Mouse (Mus musculus): ENCODE measurements around the gene Ncor2.

The Ncor2 gene

DNA sequence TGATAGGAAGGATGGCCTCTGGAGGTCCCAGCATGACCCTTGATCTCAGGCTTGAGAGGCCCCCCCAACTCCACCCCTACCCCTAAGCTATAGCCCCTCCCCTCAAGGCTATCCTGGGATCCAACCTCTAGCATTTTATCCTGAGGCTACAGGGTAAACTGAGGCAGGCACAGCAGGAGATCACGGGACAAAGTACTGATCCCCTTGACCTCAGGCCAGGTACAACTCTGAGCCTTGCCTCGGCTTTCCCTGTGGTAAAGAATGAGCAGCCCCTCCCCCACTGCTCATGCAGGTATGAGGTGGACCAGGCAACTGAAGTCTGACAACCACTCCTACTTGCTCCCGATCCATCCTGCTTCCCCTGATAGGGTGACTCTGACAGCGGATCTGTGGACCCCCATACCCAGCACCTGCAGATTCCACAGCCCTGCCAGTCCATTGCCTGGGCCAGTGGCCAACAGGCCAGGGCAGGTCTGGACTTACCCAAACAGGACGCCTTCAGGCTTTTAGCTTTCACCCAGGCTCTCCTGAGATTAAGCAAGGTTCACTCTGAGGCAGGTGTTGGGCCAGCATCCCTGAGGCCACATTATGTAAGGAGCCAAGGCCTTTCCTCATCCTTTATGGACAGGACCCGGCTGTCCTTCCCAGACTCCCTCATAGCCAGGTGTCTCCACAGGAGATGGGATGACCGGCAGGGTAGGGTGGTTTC is 11.2 kb upstream of the Ncor2 start:
- no peak for DNase-seq (ENCODE audit: low spot score)

- peak; percentile 79 for DNase-seq (ENCODE audit: low spot score)
Observed at GRCm38 (mm10) chr5:125189625-125190024, 10.6 kb upstream of the Ncor2 start.

GRCm38 (mm10) chr5:125188812-125189598 is 10.0 kb upstream of the Ncor2 start:
- no peak for DNase-seq (ENCODE audit: low spot score)

DNA sequence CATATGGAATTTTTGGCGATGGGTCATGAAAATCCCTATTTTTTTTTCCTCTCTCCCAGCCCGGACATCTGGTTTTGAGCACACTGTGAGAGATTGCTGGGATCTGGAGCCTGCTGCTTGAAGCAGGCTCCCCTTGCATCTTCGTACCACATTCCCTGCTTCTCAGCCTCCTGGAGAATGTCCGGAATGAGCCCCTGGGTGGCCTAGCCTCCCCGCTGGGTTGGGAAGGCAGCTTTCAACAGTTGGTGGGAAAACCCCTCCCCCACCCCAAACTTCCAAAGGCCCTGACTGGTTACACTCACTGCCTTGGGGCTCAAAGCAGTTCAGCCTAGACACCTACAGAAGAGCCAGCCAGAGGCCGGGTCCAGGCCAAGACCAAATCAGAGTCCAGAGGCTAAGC is 5.8 kb upstream of the Ncor2 start:
- peak; percentile 81 for DNase-seq (ENCODE audit: low spot score)

DNA sequence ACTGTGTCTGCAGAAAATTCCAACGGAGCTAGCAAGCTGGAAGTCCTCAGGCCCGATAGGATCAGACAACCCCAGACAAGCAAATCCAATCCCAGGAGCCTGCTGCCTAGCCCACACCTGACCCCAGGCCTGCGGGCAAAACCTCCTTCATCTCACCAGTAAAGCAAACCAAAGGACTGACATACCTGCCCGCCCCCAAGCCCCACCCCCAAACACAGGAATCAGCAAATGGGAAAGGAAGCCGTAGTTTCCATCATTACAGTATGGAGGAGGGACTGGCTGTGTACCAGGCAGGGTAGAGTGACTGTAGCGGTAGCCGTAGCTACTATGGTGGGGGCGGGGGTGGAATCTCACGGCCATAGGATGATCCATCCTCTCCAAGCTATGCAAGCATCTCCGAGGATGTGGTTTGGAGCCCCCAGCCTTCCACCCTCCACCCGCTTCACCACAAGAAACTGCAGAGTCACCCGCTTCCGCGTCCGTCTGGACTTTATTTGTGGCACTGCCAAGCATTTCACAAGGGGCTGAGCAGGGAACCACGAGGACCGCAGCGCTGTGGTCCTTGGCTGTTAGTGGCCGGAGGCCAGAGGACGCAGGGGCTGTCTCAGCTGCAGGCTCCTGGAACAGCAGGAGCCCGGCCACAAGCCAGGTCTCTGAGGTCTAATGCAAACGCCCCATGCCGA is 4.4 kb upstream of the Ncor2 start:
- no peak for DNase-seq (ENCODE audit: low spot score)

GRCm38 (mm10) chr5:125180630-125181263 is 1.7 kb upstream of the Ncor2 start:
- no peak for DNase-seq (ENCODE audit: low spot score)

GRCm38 (mm10) chr5:125179735-125180629 is 963 bp upstream of the Ncor2 start:
- peak; percentile 66 for DNase-seq (ENCODE audit: low spot score)

GRCm38 (mm10) chr5:125178171-125179006 is 630 bp downstream of the Ncor2 start:
- peak; percentile 70 for DNase-seq (ENCODE audit: low spot score)

GRCm38 (mm10) chr5:125177481-125178134 is 1.4 kb downstream of the Ncor2 start:
- DNase-seq (ENCODE audit: low spot score), result peak; percentile 85

GRCm38 (mm10) chr5:125176864-125177263 is 2.2 kb downstream of the Ncor2 start:
- no peak for DNase-seq (ENCODE audit: low spot score)

DNA sequence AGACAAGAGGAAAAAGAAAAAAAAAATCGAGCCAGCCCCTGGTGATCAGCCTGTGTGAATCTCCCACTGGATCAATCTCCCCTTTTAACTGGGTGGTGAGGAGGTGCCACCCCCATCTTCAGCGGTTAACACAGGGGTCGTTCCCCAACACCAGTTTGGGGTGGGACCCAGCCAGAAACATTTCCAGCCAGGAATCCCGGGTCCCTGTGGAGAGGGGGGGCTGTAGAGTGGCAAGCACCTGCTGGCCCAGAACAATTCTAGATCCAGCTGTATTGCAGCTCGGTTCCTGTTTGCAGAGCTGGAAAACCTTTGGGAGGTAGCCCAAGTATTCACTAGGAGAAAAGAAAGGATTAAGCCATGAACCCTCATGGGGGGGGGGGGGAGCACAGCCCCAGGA is 2.7 kb downstream of the Ncor2 start:
- DNase-seq (ENCODE audit: low spot score), result no peak

- DNase-seq (ENCODE audit: low spot score), result no peak
Observed at GRCm38 (mm10) chr5:125175673-125176369, 3.2 kb downstream of the Ncor2 start.

DNA sequence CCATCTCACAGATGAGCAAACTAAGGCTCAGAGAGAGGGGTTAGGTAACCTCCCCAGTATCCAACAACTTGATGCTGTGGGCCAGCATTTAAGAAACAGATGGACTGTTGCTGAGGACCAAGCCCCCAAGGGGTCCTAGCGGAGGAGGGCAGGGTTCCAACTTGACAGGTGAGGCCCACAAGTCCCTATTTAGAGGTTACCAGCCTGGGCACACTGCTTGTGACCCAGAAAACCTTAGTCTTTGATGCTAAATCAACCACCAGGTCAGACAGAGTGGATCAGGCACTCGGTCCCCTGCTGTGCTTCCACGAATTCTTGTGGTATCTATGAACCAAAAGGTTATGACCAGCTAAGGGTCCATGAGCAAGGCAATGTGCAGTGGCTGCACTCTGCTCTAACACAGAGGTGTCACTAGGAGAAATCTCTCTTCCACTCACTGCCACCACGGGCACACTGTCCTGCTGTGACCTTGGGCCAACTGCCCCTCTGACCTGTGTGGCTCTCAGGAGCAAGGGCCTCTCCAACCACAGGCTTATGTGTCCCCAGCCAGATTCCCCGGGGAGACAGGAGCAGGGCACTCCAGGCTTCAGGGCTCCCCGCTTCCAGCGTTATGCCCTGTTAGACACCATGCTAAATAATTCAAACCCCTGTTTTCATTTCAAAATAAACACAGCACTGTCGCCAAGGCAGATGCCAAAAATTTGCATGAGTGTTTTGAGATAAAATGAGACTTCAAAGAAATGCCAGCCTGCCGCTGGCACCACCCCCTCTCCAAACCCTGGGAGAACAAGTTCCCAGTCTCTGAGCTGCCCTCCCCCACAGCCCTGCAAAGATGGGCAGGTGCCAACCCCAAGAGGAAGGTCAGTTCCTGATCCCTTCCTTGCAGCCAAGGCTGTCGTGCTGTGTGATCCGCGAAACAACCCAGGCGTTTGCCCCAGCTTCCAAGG is 4.0 kb downstream of the Ncor2 start:
- no peak for DNase-seq (ENCODE audit: low spot score)

DNA sequence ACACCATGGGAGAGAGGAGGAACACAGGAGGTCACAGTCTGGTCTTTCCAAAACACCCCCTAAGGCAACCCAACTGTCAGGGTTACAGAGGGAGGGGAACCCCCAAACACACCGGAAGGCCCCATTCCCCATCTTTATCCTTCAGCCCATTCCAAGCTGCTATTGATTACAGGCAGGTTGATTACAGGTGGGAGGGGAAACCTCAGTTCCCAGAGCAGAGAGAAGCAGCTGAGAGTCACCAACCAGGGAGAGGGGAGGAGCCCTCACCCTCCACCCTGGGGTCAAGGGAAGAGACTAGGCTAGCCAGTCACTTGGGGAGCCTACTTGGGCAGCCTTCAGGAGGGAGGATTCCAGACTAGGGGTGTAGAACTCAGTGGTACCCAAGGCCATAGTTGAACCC is 5.2 kb downstream of the Ncor2 start:
- DNase-seq (ENCODE audit: low spot score), result no peak

GRCm38 (mm10) chr5:125172831-125173615 is 6.0 kb downstream of the Ncor2 start:
- no peak for DNase-seq (ENCODE audit: low spot score)

DNA sequence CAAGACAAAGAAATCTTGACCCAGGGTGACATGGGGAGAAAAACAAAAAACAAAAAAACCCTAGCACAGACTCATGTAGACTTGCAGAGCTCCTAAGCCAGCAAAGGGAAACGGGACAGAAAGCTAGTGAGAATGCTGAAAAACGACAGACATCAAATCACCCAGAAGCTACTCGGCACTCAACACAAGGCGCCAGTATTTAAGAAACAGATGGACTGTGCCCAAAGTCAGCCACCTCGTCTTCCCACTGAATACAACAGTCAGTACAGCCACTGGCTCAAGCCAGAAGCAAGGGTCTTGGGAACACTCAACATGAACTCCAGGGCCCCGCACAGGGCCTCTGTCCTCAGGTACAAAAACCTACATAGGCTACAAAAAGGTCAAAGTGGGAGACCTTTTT is 7.8 kb downstream of the Ncor2 start:
- DNase-seq (ENCODE audit: low spot score), result no peak

GRCm38 (mm10) chr5:125170107-125170842 is 8.7 kb downstream of the Ncor2 start:
- no peak for DNase-seq (ENCODE audit: low spot score)
